Mouse (Mus musculus) ES-E14 (cell line): Measurements from ENCODE around the gene Serpinb6a. TPM values are rescaled to one million over a fixed set of nuclear protein-coding genes. Genes with fewer than 3 reads are reported as not detected.

Source experiments
- DNase-seq: peaks from one replicate; pipeline ENCODE4 v3.0.0-alpha.2; 2013; ENCODE audit warnings: low read depth, low spot score
- H3K27ac ChIP-seq: 2 replicates; pipeline ENCODE4 v1.5.1; 2012; ENCODE audit warnings: low read depth, mild to moderate bottlenecking, low read length, moderate library complexity, mixed read lengths; ENCODE audit not compliant: poor library complexity, insufficient read depth, severe bottlenecking
- H3K36me3 ChIP-seq: 2 replicates; pipeline ENCODE4 v1.6.1; 2012; ENCODE audit warnings: mild to moderate bottlenecking, low read length, moderate library complexity, mixed read lengths; ENCODE audit not compliant: control insufficient read depth, poor library complexity, insufficient read depth, severe bottlenecking
- H3K4me1 ChIP-seq, 2 experiments: fragments of 150-350 bp in 1 of 2; sonication (generic) in 1 of 2; 2 replicates each; pipeline ENCODE4 v1.6.1; 2012; ENCODE audit warnings: low read length in 2 of 2, mild to moderate bottlenecking in 1 of 2, mixed read lengths in 1 of 2; ENCODE audit not compliant: control insufficient read depth in 2 of 2, insufficient read depth in 2 of 2, poor library complexity in 1 of 2
- H3K4me3 ChIP-seq, 2 experiments: fragments of 150-350 bp in 1 of 2; sonication (generic) in 1 of 2; 2 replicates each; pipeline ENCODE4 v1.5.1; 2012; ENCODE audit warnings: low read length in 2 of 2, low read depth in 1 of 2, mild to moderate bottlenecking in 1 of 2, mixed read lengths in 1 of 2; ENCODE audit not compliant: insufficient read depth in 1 of 2, poor library complexity in 1 of 2, severe bottlenecking in 1 of 2
- H3K9ac ChIP-seq: 2 replicates; pipeline ENCODE4 v1.6.1; 2012; ENCODE audit warnings: low read depth, mild to moderate bottlenecking, low read length, mixed read lengths; ENCODE audit not compliant: poor library complexity, insufficient read depth, severe bottlenecking
- H3K9me3 ChIP-seq: fragments of 150-350 bp; sonication (generic); 2 replicates; pipeline ENCODE4 v1.6.1; 2012; ENCODE audit warnings: low read depth, mild to moderate bottlenecking, low read length; ENCODE audit not compliant: control insufficient read depth, insufficient read depth
- CHD2 ChIP-seq: IDR thresholded peaks from 2 replicates; pipeline ENCODE4 v1.6.1; 2014; ENCODE audit warnings: mild to moderate bottlenecking, low read depth, low read length, inconsistent platforms
- HCFC1 ChIP-seq: IDR thresholded peaks from 2 replicates; pipeline ENCODE4 v1.6.1; 2012; ENCODE audit warnings: low read length, inconsistent platforms, borderline replicate concordance; ENCODE audit not compliant: insufficient read depth
- MAFK ChIP-seq: IDR thresholded peaks from 2 replicates; pipeline ENCODE4 v1.6.1; 2014; ENCODE audit warnings: mild to moderate bottlenecking, low read depth, low read length, inconsistent platforms; ENCODE audit not compliant: insufficient read depth
- ZC3H11A ChIP-seq: IDR thresholded peaks from 2 replicates; pipeline ENCODE4 v1.6.1; 2012; ENCODE audit warnings: low read depth, mild to moderate bottlenecking, inconsistent platforms, low read length, borderline replicate concordance
- ZNF384 ChIP-seq: IDR thresholded peaks from 2 replicates; pipeline ENCODE4 v1.6.1; 2012; ENCODE audit warnings: low read depth, low read length, inconsistent platforms
- in situ Hi-C, 2 experiments: fragments of 600-800 bp; cut with MboI; formaldehyde crosslinking; loops; one replicate each; pipeline ENCODE4 v1.15.1; 2025; ENCODE audit warnings: low sequenced_read_pairs in 2 of 2, inconsistent platforms in 1 of 2; ENCODE audit not compliant: unreplicated experiment in 2 of 2
- total RNA-seq: library from RNA; depleted of rRNA; stranded (reverse); fragments of 300-350 nt; gene quantifications from 2 replicates; pipeline ENCODE4 v1.2.3, GENCODE M21; 2012

Gene Serpinb6a
- total RNA-seq, 1 experiment: 57.2 TPM

DNA sequence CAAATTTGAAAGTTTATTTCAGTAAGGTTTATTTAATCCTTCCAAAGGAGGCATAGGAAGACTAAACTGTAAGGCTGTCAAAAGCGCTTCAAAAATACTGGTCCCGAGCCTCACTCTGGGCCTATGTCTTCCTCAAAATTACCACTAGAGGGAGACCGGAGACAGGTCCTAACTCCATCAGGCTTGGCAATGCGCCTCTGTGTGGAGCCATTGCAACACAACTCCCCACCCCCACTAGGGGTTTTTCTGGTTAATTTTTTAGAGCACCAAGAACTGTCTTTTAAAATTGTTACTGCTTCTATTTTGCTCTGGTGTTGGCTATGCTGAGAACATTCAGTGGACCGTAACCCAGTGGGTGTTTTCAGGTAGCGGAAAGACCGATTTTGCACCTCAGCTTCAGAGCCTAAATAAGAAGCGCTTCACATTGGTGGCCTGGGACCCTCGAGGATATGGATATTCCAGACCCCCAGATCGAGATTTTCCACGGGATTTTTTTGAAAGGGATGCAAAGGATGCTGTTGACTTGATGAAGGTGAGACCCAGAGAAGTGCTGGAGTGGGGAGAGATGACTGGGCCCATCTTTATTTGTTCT is 43.9 kb upstream of the Serpinb6a start:
- Histone ChIP-seq H3K4me1 (peaks cover 2 to 4% of the 10 kb centered on the region in 2 experiments; a peak in 1 of 4 replicates), H3K9me3 (no peaks in the 10 kb centered on the region), H3K9ac (no peak overlapping the region), H3K27ac (no peak overlapping the region), H3K36me3 (no peaks in the 10 kb centered on the region; the same call in 1 of the 2 replicates), H3K4me3 (no peak overlapping the region)
- TF ChIP-seq ZC3H11A (peak; percentile 98), HCFC1 (no peak)
- in situ Hi-C loops: no loop called here
- peak; percentile 57 for DNase-seq

DNA sequence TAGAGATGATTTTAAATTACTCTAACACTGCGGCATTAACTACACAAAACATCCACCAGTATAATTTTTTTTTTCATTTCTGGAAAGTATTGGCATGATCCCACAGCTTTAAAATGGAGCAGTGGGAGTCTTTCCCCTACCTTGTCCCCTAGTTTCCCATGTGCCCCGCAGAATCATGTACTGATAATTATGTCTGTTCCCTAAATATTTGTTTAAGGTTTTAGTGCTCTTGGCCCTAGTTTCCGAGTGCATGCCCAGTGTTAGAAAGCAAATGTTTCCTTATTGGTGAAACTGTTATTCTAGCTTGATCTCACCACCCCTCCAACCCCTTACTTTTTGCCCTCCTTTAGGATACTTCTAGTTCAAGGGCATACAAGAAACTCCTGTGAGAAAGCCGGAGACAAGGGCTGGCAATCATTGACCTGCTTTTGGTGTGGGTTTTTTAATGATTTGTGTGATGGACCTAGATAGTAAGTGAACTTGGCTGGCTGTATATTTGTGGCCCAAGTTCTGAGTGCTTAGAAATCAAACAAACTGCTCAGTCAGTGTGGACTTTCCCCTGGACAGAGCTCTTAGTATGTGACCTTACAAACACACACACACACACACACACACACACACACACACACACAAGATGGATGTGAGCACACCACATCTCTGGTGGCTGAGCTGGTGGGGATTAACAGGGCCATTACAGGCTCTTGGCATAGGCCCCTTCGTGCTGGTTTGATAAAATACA is 43.1 kb upstream of the Serpinb6a start:
- in situ Hi-C loops: no loop called here
- no peak for TF ChIP-seq HCFC1
- TF ChIP-seq ZNF384: no peak
- no peaks in the 10 kb centered on the region for H3K9me3 ChIP-seq
- no peak overlapping the region for H3K27ac ChIP-seq
- peaks cover 2 to 4% of the 10 kb centered on the region in 2 experiments; a peak in 1 of 4 replicates for H3K4me1 ChIP-seq
- no peaks in the 10 kb centered on the region; the same call in 1 of the 2 replicates for H3K36me3 ChIP-seq
- H3K9ac ChIP-seq: no peak overlapping the region
- H3K4me3 ChIP-seq: no peak overlapping the region
- no peak for DNase-seq

DNA sequence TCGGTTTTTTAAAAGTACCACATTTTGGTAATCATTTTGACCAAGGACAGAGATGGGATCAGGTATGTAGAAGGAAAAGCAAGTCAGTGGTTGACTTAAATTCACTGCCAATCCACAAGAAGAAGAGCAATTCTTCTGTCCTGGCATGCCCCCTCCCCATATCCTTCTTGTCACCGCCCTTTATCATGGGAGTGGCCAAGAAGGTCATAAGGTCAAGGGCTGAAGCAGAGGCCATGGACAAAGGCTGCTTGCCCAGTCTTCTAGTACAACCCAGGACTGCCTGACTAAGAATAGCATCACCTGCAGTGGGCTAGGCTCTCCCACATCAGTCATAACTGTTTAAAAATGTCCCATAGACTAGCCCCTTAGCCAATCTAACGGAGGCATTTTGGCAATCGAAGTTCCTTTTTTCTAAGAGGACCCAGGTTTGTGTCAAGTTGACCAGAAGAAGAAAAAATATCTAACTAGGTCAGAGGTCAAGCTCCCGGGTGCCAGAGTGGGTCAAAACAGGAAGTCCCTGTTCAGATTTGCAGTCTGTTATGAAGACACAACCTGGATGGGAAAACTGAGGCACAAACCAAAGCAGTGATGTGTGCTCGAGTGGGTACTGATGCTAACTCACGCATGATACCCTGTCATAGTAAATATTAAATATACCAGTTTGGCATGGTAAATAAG is 41.3 kb upstream of the Serpinb6a start:
- in situ Hi-C loops: no loop called here
- Histone ChIP-seq H3K9me3 (no peaks in the 10 kb centered on the region), H3K27ac (no peak overlapping the region), H3K4me3 (no peak overlapping the region), H3K9ac (no peak overlapping the region), H3K36me3 (no peaks in the 10 kb centered on the region; the same call in 1 of the 2 replicates), H3K4me1 (peaks cover 2 to 4% of the 10 kb centered on the region in 2 experiments; a peak in 1 of 4 replicates)
- no peak for DNase-seq
- TF ChIP-seq ZC3H11A (no peak), HCFC1 (no peak), MAFK (no peak), ZNF384 (no peak), CHD2 (no peak)

DNA sequence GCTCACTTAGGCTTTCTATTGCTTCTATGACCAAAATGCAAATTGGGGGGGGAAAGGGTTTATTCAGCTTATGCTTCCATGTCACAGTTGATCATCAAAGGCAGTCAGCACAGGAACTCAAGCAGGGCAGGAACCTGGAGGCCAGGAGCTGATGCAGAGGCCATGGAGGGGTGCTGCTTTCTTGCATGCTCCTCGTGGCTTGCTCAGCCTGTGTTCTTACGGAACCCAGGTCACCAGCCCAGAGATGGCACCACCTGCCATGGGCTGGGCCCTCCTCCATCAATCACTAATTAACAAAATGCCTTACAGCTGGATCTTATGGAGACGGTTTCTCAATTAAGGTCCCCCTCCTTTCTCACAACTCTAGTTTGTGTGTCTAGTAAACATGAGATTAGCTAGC is 37.5 kb upstream of the Serpinb6a start:
- H3K36me3 ChIP-seq: no peaks in the 10 kb centered on the region
- H3K27ac ChIP-seq: no peak overlapping the region
- no peak overlapping the region for H3K4me3 ChIP-seq
- no peak for DNase-seq
- in situ Hi-C loops: no loop called here
- H3K9ac ChIP-seq: no peak overlapping the region
- peaks cover 6 to 7% of the 10 kb centered on the region in 2 experiments; a peak in 1 of 4 replicates for H3K4me1 ChIP-seq
- no peaks in the 10 kb centered on the region for H3K9me3 ChIP-seq
- TF ChIP-seq ZC3H11A (no peak), HCFC1 (no peak), ZNF384 (no peak), CHD2 (no peak), MAFK (no peak)
